Mouse (Mus musculus) adrenal gland, postnatal 0 days (tissue): ENCODE data around the gene Pou5f1. TPM values are rescaled to one million over a fixed set of nuclear protein-coding genes. Genes with fewer than 3 reads are reported as not detected.

Experiments
- polyA plus RNA-seq: library from polyadenylated mRNA; unstranded; fragments of >200 nt; fragmentation: Nextera tagmentation; extraction: Ambion mirVana; gene quantifications from 2 replicates; pipeline ENCODE4 v1.2.1, GENCODE M21; 2015

The Pou5f1 gene
- polyA plus RNA-seq: 0.14 TPM in 1 of 2 replicates, not detected in the other

DNA sequence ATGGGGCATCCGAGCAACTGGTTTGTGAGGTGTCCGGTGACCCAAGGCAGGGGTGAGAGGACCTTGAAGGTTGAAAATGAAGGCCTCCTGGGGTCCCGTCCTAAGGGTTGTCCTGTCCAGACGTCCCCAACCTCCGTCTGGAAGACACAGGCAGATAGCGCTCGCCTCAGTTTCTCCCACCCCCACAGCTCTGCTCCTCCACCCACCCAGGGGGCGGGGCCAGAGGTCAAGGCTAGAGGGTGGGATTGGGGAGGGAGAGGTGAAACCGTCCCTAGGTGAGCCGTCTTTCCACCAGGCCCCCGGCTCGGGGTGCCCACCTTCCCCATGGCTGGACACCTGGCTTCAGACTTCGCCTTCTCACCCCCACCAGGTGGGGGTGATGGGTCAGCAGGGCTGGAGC is at the start of gene Pou5f1:
Pou5f1 (plus strand) TSS at position 243 of the 400 bp plus-strand sequence.

GRCm38 (mm10) chr17:35469842-35470751 is 35.7 kb upstream of the Pou5f1 start, which contains the start of gene H2-Q10:
H2-Q10 (plus strand) TSS chr17:35470089.

GRCm38 (mm10) chr17:35516652-35517500 is 11.1 kb downstream of the Pou5f1 start, which contains the start of the genes Tcf19 and Cchcr1:
Tcf19 (minus strand) TSS chr17:35516824.
Cchcr1 (plus strand) TSS chr17:35517100.

DNA sequence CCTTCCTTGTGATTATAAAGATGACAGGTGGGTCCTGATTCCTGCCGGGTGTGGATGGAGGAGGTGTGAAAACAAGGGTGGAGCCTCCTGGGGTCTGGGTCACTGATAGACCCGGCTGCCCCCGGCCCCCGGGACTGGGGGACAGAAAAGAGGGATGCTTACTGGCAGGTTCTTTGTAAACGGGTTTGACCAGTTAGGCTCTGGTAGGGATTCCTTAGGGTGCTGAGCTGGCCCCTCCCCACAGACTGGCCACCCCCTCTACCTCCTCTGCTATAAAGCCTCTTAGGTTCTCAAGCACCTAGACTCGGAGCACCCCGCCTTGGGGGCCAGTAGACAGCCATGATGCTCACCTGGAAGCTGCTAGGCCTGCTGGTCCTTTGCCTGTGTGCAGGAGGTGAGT is 27.1 kb downstream of the Pou5f1 start, which contains the start of gene Psors1c2:
Psors1c2 (plus strand) TSS at position 301 of the 400 bp plus-strand sequence.

GRCm38 (mm10) chr17:35551881-35552414 is 46.1 kb downstream of the Pou5f1 start, which contains the start of gene Cdsn:
Cdsn (plus strand) TSS chr17:35552128.

Other genes with a start within 250 kb of the Pou5f1 start
- 191 and 238 TPM in 2 replicates for gene H2-D1, start 243.3 kb upstream of the Pou5f1 start, polyA plus RNA-seq
- 0.07 and 0.44 TPM in 2 replicates for gene H2-Q1, start 185.6 kb upstream of the Pou5f1 start, polyA plus RNA-seq
- gene H2-Q2, start 163.8 kb upstream of the Pou5f1 start, polyA plus RNA-seq: 0.69 and 2.1 TPM in 2 replicates
- gene H2-Q4, start 126.4 kb upstream of the Pou5f1 start, polyA plus RNA-seq: 6.1 and 9.2 TPM in 2 replicates
- gene H2-Q6, start 81.2 kb upstream of the Pou5f1 start, polyA plus RNA-seq: 0.16 and 1.2 TPM in 2 replicates
- gene H2-Q7, start 66.9 kb upstream of the Pou5f1 start, polyA plus RNA-seq: 2.4 and 3.1 TPM in 2 replicates
- gene H2-Q10, start 35.9 kb upstream of the Pou5f1 start, polyA plus RNA-seq: 14.6 and 17.7 TPM in 2 replicates
- gene Tcf19, start 10.8 kb downstream of the Pou5f1 start, polyA plus RNA-seq: 30.0 and 31.1 TPM in 2 replicates
- 7.5 and 8.1 TPM in 2 replicates for gene Cchcr1, start 11.1 kb downstream of the Pou5f1 start, polyA plus RNA-seq
- gene Psors1c2, start 27.2 kb downstream of the Pou5f1 start, polyA plus RNA-seq: not detected in 2 replicates
- 0.32 and 0.65 TPM in 2 replicates for gene Cdsn, start 46.1 kb downstream of the Pou5f1 start, polyA plus RNA-seq
- 0.16 TPM in 1 of 2 replicates, not detected in the other for gene 2300002M23Rik, start 61.4 kb downstream of the Pou5f1 start, polyA plus RNA-seq
- 0.46 TPM in 2 replicates for gene Sfta2, start 95.5 kb downstream of the Pou5f1 start, polyA plus RNA-seq
- not detected in 2 replicates for gene Gm9573, start 120.6 kb downstream of the Pou5f1 start, polyA plus RNA-seq
- 0.30 and 2.9 TPM in 2 replicates for gene Mucl3, start 137.7 kb downstream of the Pou5f1 start, polyA plus RNA-seq
- gene Vars2, start 161.6 kb downstream of the Pou5f1 start, polyA plus RNA-seq: 6.7 and 11.2 TPM in 2 replicates
- gene Gtf2h4, start 167.7 kb downstream of the Pou5f1 start, polyA plus RNA-seq: 18.4 and 28.4 TPM in 2 replicates
- gene Ddr1, start 198.6 kb downstream of the Pou5f1 start, polyA plus RNA-seq: 34.6 and 39.0 TPM in 2 replicates